Mouse (Mus musculus) MN1 (cell line): ENCODE data around the gene Wnt7a.

Experiments used
- DNase-seq: peaks from one replicate; pipeline ENCODE4 v3.0.0-alpha.2; 2016; ENCODE audit warnings: low spot score

Wnt7a gene

GRCm38 (mm10) chr6:91339612-91340246 lies 71.4 kb downstream of the Wnt7a start:
- DNase-seq = no peak

DNA sequence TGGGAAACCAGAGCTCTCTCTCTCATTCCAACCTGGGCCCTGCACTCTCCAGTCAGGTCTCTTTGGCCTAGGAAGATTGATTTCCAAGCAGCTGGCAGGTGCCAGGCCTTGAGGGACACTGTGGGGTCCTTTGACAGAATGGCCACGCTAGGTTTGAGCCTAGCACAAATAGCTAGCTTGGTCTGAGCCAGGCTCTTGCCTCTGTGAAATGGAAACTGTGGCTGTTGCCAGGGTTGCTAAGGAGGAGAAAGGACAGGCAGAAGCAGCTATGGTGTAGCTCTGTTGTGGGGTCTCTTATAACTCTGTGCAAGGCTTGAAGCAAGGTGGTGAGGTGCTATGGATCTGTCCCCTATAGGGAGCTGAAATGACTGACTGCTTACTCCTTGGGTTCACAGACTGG lies 75.7 kb downstream of the Wnt7a start:
- no peak for DNase-seq

DNA sequence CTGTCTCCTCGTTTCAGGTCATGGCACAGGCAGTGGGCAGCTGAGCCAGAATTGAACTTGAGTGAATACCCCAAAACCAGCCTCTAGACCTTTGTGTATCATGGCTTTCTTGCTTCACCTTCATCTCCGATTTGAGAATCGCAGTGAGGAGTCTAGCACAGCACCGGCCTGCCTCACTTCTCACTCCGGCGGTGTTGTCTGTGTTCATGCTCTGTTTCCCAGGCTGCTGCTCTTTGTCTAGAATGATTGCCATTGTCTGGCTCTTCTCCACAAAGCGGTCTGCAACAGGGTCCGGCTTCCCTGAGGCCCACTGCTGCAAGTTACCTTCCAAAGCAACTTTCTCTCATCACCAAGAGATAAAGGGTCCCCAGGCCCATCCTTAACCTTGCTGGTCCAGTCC lies 79.3 kb downstream of the Wnt7a start:
- no peak for DNase-seq

GRCm38 (mm10) chr6:91325556-91325955 lies 85.6 kb downstream of the Wnt7a start:
- DNase-seq = no peak

DNA sequence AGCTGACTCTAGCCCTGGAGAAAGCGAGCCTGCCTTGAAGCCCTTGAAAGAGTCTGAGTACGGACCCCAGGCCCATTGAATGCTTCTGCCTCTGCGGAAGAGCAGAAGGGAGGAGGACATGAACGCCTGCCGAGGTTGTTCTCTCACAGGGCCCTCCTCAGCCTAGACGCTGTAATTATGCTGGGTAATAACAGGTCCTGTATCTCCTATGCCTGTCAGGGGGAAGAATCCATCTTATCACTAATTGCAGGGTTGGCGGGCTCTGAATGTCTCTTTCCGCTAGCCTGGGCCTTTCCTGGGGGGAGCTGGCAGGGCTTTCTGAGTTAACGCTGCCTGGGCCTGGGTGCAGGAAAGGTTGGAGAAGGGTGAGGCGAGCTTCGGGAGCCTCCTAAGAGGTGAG lies 86.4 kb downstream of the Wnt7a start:
- no peak for DNase-seq

- DNase-seq = no peak
Observed at GRCm38 (mm10) chr6:91322001-91322772, 89.0 kb downstream of the Wnt7a start.
